Mouse (Mus musculus): ENCODE measurements at regions not wholly inside any gene's neighbourhood (a gene's known extent, or its start where the extent isn't known, plus 50 kb on each side); places are given as distances from the start of the nearest gene placed in this dataset.
A peak's percentile ranks its signal among the peaks of the same experiment; 100 is the strongest.

GRCm38 (mm10) chr9:113091881-113092280 lies 616.2 kb downstream of the Pdcd6ip start:
- no peak for DNase-seq

GRCm38 (mm10) chr9:113087786-113088185 lies 620.3 kb downstream of the Pdcd6ip start:
- DNase-seq: no peak

- no peak for DNase-seq
Measured at GRCm38 (mm10) chr9:113085281-113085810, 622.7 kb downstream of the Pdcd6ip start.

DNA sequence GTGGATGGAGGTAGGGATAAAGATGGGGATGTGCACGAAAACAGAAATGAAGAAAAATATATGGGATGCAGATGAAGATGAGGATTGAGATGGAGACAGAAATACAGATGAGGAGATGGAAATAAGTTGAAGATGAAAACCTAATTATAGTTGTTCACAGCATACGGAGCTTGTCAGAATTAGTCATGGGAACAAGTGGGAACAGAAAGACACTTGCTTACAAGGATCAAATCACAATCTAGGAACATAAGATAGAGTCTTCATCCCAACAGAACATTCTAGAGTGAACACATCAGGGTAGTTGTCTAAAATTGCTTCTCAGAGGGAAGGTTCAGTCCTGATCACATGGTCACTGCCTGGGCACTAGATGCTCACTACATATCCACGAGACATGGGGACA lies 633.2 kb downstream of the Pdcd6ip start:
- no peak for DNase-seq

GRCm38 (mm10) chr9:113057415-113057814 lies 650.6 kb downstream of the Pdcd6ip start:
- DNase-seq: no peak

- DNase-seq: no peak
Measured at GRCm38 (mm10) chr9:113044556-113045178, 663.4 kb downstream of the Pdcd6ip start.

DNA sequence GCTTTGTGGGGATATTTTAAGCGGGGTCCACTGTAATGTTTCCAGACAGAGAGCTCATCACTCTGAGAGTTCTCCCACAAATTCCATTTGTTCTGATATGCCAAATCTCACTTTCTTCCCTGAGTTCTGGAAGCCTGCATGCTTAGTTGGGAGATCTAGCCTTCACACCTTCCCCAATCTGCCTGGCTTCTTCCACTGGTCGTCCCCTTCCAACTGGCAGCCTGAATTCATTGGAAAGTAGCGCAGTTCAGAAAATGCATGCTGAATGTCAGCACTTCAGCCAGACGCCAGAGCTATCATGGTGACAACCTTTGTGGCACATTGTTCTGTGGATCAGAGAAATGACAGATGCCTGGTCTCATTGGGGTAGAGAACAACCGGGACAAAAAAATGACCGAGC lies 667.2 kb downstream of the Pdcd6ip start:
- DNase-seq: no peak

GRCm38 (mm10) chr9:113033996-113034395 lies 674.1 kb downstream of the Pdcd6ip start:
- no peak for DNase-seq

GRCm38 (mm10) chr9:113029091-113029490 lies 679.0 kb downstream of the Pdcd6ip start:
- DNase-seq: no peak

DNA sequence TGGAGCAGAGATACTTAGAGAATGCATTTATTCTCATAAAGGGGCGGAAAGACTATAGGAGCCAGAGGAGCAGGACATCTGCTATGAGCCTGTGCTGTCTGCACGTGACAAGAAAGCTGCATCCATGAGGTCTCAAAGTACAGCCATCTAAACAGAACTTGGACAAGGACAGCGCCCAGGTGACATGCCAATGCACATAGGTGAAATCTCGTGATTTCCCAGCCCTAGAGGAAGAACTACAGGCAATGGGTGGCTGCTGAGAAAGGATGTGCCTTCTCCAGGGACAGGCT lies 681.2 kb downstream of the Pdcd6ip start:
- no peak for DNase-seq

GRCm38 (mm10) chr9:113026096-113026903 lies 681.8 kb downstream of the Pdcd6ip start:
- DNase-seq: peak in 1 of 2 experiments; percentile 2

DNA sequence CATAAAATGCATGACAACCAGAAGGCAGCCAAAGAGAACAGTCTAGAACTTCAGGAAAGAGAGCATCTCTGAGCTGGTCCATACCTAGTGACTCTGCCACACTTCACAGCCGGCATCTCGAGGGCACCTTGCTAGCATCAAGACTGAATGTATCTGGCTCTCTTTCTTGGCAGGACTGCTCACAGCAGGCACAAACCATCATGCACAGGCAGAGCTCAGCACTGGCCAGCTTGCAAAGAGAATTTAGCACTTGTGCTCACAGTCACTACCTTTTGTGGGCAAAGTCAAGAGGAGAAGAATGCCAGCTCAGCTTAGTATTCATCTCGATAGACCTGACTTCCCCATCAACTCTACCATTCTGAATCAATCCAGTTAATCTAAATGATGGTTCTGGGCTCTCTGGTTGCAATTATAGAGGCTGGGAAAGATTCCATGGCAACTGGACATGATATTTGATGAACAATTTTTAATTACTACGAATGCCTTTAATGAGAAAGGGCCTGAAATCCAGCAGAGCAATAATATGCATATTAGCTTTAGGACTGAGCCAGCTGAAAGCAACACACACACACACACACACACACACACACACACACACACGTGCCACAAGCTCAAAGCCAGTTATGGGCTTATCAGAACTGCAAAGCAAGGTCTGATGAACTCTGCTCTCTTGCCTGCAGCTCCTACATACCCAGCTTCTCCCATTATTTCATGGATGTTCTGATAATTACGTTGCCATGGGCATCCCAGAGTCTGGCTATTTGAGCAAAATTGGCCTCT lies 686.0 kb downstream of the Pdcd6ip start:
- DNase-seq: no peak

DNA sequence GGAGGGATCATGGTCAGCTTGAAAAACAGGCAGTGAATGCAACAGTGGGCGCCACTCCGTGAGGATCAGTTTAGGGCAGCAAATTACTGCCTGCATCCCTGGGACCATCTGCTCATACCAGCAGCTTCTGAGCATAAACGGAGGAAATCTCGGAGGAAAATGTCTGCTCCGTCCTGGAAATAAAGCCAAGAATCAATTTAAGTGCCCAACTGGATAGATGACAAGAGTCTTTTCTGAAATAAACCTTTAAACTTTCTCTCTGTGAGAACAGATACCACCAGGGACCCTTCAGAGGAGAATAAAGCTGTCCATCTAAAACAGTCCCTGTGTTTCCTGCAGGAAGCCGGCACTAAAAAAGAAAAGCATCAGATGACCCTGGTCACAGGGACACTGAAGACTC lies 688.5 kb downstream of the Pdcd6ip start:
- DNase-seq: no peak

GRCm38 (mm10) chr9:113008106-113008505 lies 700.0 kb downstream of the Pdcd6ip start:
- no peak for DNase-seq

DNA sequence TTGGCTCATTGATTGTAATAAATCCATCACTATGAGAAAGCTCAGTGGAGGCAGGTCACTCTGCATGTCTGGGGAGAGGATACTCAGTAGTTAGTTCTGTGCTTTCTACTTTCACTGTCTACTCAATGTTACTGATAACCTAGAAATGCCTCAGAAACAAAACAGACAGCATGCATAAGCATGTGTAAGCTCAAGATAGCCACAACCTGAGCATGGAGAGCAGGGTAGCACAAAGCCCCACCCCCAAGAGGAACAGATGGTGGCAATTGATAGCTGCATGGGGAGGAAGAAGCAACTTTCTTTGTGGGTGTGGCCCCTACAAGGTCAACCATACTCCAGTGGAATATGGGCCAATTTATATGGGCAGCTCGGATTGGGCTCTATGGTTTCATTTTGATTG lies 711.9 kb downstream of the Pdcd6ip start:
- DNase-seq: no peak

- DNase-seq: no peak
Measured at GRCm38 (mm10) chr9:112994774-112995173, 713.3 kb downstream of the Pdcd6ip start.

GRCm38 (mm10) chr9:112993627-112994026 lies 714.4 kb downstream of the Pdcd6ip start:
- no peak for DNase-seq

DNA sequence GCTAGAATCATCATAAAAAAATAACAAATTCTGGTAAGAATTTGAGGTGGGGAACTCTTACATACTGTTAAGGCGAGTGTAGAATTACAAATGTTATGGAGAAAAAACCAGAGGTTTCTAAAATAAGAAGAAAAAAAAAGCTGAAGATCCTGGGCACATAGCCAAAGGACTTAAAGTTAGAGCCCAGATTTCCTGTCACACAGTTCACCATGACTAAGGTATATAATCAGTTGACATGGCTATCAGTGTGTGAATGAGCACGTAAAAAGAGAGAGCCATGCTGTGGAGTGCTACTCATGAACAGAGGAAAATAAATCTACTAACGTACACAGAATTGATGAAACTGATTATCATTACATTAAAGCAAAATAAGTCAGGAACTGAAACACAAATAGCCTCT lies 715.1 kb downstream of the Pdcd6ip start:
- no peak for DNase-seq

- no peak for DNase-seq
Measured at GRCm38 (mm10) chr9:112983353-112983752, 724.7 kb downstream of the Pdcd6ip start.

GRCm38 (mm10) chr9:112951567-112951966 lies 715.8 kb upstream of the Arpp21 start:
- no peak for DNase-seq

GRCm38 (mm10) chr9:112950056-112950455 lies 714.3 kb upstream of the Arpp21 start:
- no peak for DNase-seq

DNA sequence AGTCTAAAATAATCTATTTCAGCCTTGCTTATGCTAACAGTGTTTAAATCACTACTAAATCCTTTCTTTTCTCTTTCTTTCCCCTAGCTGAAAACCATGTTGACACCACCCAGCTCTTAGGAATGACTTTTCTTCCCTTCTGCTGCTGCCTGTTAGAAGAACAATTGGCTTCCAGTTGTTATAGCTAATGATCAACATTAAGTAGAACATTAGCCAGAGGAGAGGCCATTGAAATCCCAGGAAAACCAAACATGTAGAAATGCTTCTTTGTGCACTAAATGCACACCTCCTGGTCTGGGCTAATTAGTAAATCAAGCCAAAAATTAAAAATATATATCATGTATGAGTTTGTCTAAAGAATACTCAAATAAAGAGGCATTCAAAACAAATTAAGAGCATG lies 703.0 kb upstream of the Arpp21 start:
- DNase-seq: no peak

All from adrenal gland, postnatal 36 days (tissue).